Mouse (Mus musculus): ENCODE data around the gene Wipi2. TPM values are rescaled to one million over a fixed set of nuclear protein-coding genes. Genes with fewer than 3 reads are reported as not detected.

Wipi2 gene
- polyA plus RNA-seq, 1 experiment from 2014 or later, result 64.2 TPM

GRCm38 (mm10) chr5:142668556-142669263 is 41.2 kb downstream of the Wipi2 start:
- no peak overlapping the region for H3K9ac ChIP-seq (ENCODE audit: low read length)
- no peak overlapping the region for H3K4me2 ChIP-seq (ENCODE audit: low read depth)
- H3K4me3 ChIP-seq (ENCODE audit: low read depth, low read length), result no peak overlapping the region
- DNase-seq (ENCODE audit: low spot score) (no peak), ATAC-seq (ENCODE audit: insufficient read depth, low FRiP score, low TSS enrichment) (no peak)
- no peaks in the 10 kb centered on the region for H3K27me3 ChIP-seq (ENCODE audit: control insufficient read depth, insufficient read depth, low read length)
- H3K27ac ChIP-seq (ENCODE audit: low read depth, low read length), result no peak overlapping the region
- H3K4me1 ChIP-seq (ENCODE audit: control insufficient read depth, insufficient read depth, low read length), result no peaks in the 10 kb centered on the region; the same call in 1 of the 2 replicates
- 89% methylated on average over 11 of the region's 11 CpGs for WGBS
- peaks cover 15% of the 10 kb centered on the region for H3K36me3 ChIP-seq (ENCODE audit: control insufficient read depth, insufficient read depth, low read length)
- H3K9me3 ChIP-seq (ENCODE audit: control insufficient read depth, low read length), result no peaks in the 10 kb centered on the region

GRCm38 (mm10) chr5:142669726-142670125 is 42.2 kb downstream of the Wipi2 start:
- Histone ChIP-seq H3K27ac (ENCODE audit: low read depth, low read length) (no peak overlapping the region), H3K36me3 (ENCODE audit: control insufficient read depth, insufficient read depth, low read length) (peaks cover 7% of the 10 kb centered on the region), H3K4me2 (ENCODE audit: low read depth) (no peak overlapping the region), H3K4me3 (ENCODE audit: low read depth, low read length) (no peak overlapping the region), H3K27me3 (ENCODE audit: control insufficient read depth, insufficient read depth, low read length) (no peaks in the 10 kb centered on the region), H3K9me3 (ENCODE audit: control insufficient read depth, low read length) (no peaks in the 10 kb centered on the region), H3K4me1 (ENCODE audit: control insufficient read depth, insufficient read depth, low read length) (no peaks in the 10 kb centered on the region; the same call in 1 of the 2 replicates), H3K9ac (ENCODE audit: low read length) (no peak overlapping the region)
- 86% methylated on average over 7 of the region's 7 CpGs for WGBS
- DNase-seq (ENCODE audit: low spot score), result no peak
- ATAC-seq (ENCODE audit: insufficient read depth, low FRiP score, low TSS enrichment), result no peak

- peak overlapping the region; percentile 35; the same call in 1 of the 2 replicates for H3K9ac ChIP-seq (ENCODE audit: low read length)
- 0 out of 2 replicates have a peak, but pooled peaks have one; percentile 41 for ATAC-seq (ENCODE audit: insufficient read depth, low FRiP score, low TSS enrichment)
Observed at GRCm38 (mm10) chr5:142673082-142673481, 45.6 kb downstream of the Wipi2 start.

GRCm38 (mm10) chr5:142678141-142678571 is 50.7 kb downstream of the Wipi2 start:
- H3K9ac ChIP-seq (ENCODE audit: low read length), result no peak overlapping the region
- H3K27me3 ChIP-seq (ENCODE audit: control insufficient read depth, insufficient read depth, low read length), result no peaks in the 10 kb centered on the region
- no peaks in the 10 kb centered on the region; the same call in 1 of the 2 replicates for H3K4me1 ChIP-seq (ENCODE audit: control insufficient read depth, insufficient read depth, low read length)
- no peak overlapping the region for H3K4me2 ChIP-seq (ENCODE audit: low read depth)
- H3K4me3 ChIP-seq (ENCODE audit: low read depth, low read length), result no peak overlapping the region
- no peak overlapping the region for H3K27ac ChIP-seq (ENCODE audit: low read depth, low read length)
- DNase-seq (ENCODE audit: low spot score), result no peak
- no peak for ATAC-seq (ENCODE audit: insufficient read depth, low FRiP score, low TSS enrichment)
- no peaks in the 10 kb centered on the region for H3K36me3 ChIP-seq (ENCODE audit: control insufficient read depth, insufficient read depth, low read length)
- no peaks in the 10 kb centered on the region for H3K9me3 ChIP-seq (ENCODE audit: control insufficient read depth, low read length)
- 71% methylated on average over 7 of the region's 7 CpGs for WGBS

More at GRCm38 (mm10) chr5:142673082-142673481, 45.6 kb downstream of the Wipi2 start:
- 24% methylated on average over 5 of the region's 5 CpGs for WGBS
- peak; percentile 49 for DNase-seq (ENCODE audit: low spot score)
- H3K4me2 ChIP-seq (ENCODE audit: low read depth), result no peak overlapping the region
- H3K4me1 ChIP-seq (ENCODE audit: control insufficient read depth, insufficient read depth, low read length), result no peaks in the 10 kb centered on the region; the same call in 1 of the 2 replicates
- H3K9me3 ChIP-seq (ENCODE audit: control insufficient read depth, low read length), result no peaks in the 10 kb centered on the region
- H3K4me3 ChIP-seq (ENCODE audit: low read depth, low read length), result no peak overlapping the region
- 0 out of 2 replicates have a peak overlapping the region, but pooled peaks have one; percentile 39 for H3K27ac ChIP-seq (ENCODE audit: low read depth, low read length)
- H3K27me3 ChIP-seq (ENCODE audit: control insufficient read depth, insufficient read depth, low read length), result no peaks in the 10 kb centered on the region
- no peaks in the 10 kb centered on the region for H3K36me3 ChIP-seq (ENCODE audit: control insufficient read depth, insufficient read depth, low read length)

- no peak overlapping the region for H3K4me3 ChIP-seq (ENCODE audit: low read depth, low read length)
- H3K27ac ChIP-seq (ENCODE audit: low read depth, low read length), result no peak overlapping the region
- no peaks in the 10 kb centered on the region for H3K9me3 ChIP-seq (ENCODE audit: control insufficient read depth, low read length)
- no peak overlapping the region for H3K4me2 ChIP-seq (ENCODE audit: low read depth)
- H3K9ac ChIP-seq (ENCODE audit: low read length), result no peak overlapping the region
- WGBS, result 70% methylated on average over 1 of the region's 1 CpGs
- DNase-seq (ENCODE audit: low spot score) (no peak), ATAC-seq (ENCODE audit: insufficient read depth, low FRiP score, low TSS enrichment) (no peak)
- H3K4me1 ChIP-seq (ENCODE audit: control insufficient read depth, insufficient read depth, low read length), result no peaks in the 10 kb centered on the region
- H3K27me3 ChIP-seq (ENCODE audit: control insufficient read depth, insufficient read depth, low read length), result no peaks in the 10 kb centered on the region
- no peaks in the 10 kb centered on the region for H3K36me3 ChIP-seq (ENCODE audit: control insufficient read depth, insufficient read depth, low read length)
Observed at GRCm38 (mm10) chr5:142679065-142679464, 51.6 kb downstream of the Wipi2 start.

DNA sequence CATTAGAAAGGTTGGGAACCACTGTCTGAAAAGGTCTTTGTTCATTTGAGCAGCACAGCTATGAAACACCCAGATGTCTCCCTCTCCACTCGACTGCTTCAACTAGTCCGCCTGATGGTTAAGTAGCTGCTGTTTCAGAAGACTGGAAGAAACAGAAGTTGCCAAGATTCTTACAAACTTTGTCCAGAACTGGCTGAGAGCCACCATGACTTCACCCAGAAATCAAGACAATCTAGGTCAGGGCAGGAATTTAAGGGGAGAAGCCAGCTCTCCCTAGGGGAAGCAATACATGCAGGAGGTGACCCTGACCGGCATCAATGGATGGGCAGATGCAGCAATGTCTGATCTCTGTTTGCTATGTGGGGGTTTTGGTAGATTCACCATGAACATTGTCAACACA is 54.4 kb downstream of the Wipi2 start:
- no peaks in the 10 kb centered on the region for H3K4me1 ChIP-seq (ENCODE audit: control insufficient read depth, insufficient read depth, low read length)
- no peaks in the 10 kb centered on the region for H3K36me3 ChIP-seq (ENCODE audit: control insufficient read depth, insufficient read depth, low read length)
- no peak overlapping the region for H3K4me2 ChIP-seq (ENCODE audit: low read depth)
- H3K4me3 ChIP-seq (ENCODE audit: low read depth, low read length), result no peak overlapping the region
- no peaks in the 10 kb centered on the region for H3K9me3 ChIP-seq (ENCODE audit: control insufficient read depth, low read length)
- no peak overlapping the region for H3K27ac ChIP-seq (ENCODE audit: low read depth, low read length)
- H3K27me3 ChIP-seq (ENCODE audit: control insufficient read depth, insufficient read depth, low read length), result no peaks in the 10 kb centered on the region
- whole genome bisulfite sequencing, result 90% methylated on average over 3 of the region's 3 CpGs
- no peak overlapping the region for H3K9ac ChIP-seq (ENCODE audit: low read length)
- ATAC-seq (ENCODE audit: insufficient read depth, low FRiP score, low TSS enrichment), result no peak
- DNase-seq (ENCODE audit: low spot score), result no peak

GRCm38 (mm10) chr5:142682529-142682928 is 55.0 kb downstream of the Wipi2 start:
- no peak for ATAC-seq (ENCODE audit: insufficient read depth, low FRiP score, low TSS enrichment)
- Histone ChIP-seq H3K4me3 (ENCODE audit: low read depth, low read length) (no peak overlapping the region), H3K9me3 (ENCODE audit: control insufficient read depth, low read length) (no peaks in the 10 kb centered on the region), H3K36me3 (ENCODE audit: control insufficient read depth, insufficient read depth, low read length) (no peaks in the 10 kb centered on the region), H3K4me2 (ENCODE audit: low read depth) (no peak overlapping the region), H3K4me1 (ENCODE audit: control insufficient read depth, insufficient read depth, low read length) (no peaks in the 10 kb centered on the region), H3K9ac (ENCODE audit: low read length) (no peak overlapping the region), H3K27me3 (ENCODE audit: control insufficient read depth, insufficient read depth, low read length) (no peaks in the 10 kb centered on the region), H3K27ac (ENCODE audit: low read depth, low read length) (no peak overlapping the region)
- 90% methylated on average over 5 of the region's 5 CpGs for WGBS
- DNase-seq (ENCODE audit: low spot score), result no peak

DNA sequence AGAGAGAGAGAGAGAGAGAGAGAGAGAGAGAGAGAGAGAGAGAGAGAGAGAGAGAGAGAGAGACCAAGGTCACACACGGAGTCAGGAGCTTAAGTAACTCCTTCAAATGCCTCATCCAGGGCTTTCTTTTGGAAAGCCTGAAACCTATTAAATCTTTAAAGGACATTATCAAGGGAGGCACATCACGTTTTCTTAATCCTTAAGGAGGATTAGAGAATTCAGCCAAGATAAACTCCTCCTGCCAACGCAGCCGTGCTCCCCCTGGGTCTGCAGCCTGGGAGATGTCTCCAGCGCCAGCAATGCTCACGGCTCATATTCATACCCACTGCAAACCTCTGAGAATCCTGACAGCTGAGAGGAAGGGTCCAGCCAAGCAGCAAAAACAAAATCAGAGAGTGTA is 61.4 kb downstream of the Wipi2 start:
- Histone ChIP-seq H3K36me3 (ENCODE audit: control insufficient read depth, insufficient read depth, low read length) (no peaks in the 10 kb centered on the region), H3K27ac (ENCODE audit: low read depth, low read length) (no peak overlapping the region), H3K9me3 (ENCODE audit: control insufficient read depth, low read length) (no peaks in the 10 kb centered on the region), H3K27me3 (ENCODE audit: control insufficient read depth, insufficient read depth, low read length) (no peaks in the 10 kb centered on the region), H3K4me3 (ENCODE audit: low read depth, low read length) (no peak overlapping the region), H3K4me2 (ENCODE audit: low read depth) (no peak overlapping the region), H3K9ac (ENCODE audit: low read length) (no peak overlapping the region), H3K4me1 (ENCODE audit: control insufficient read depth, insufficient read depth, low read length) (no peaks in the 10 kb centered on the region)
- ATAC-seq (ENCODE audit: insufficient read depth, low FRiP score, low TSS enrichment), result no peak
- no peak for DNase-seq (ENCODE audit: low spot score)
- 64% methylated on average over 6 of the region's 6 CpGs for WGBS

DNA sequence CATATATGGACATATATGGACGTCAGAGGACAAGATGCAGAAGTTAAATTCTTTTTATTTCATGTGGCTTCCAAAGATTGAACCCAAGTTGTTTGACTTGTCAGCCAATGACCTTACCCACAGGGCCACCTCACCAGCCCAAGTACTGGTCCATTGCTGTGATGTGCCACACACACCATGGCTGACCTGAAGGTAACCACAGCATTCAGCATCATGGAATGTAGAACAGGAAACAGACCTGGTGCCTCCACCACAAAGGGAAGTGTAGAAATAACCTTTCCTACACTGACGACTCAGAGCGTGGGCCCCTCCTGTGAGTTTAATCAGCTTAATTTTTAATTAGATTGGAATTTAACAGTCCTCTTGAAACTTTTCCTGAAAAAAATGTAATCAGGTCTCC is 62.8 kb downstream of the Wipi2 start:
- no peak overlapping the region for H3K27ac ChIP-seq (ENCODE audit: low read depth, low read length)
- DNase-seq (ENCODE audit: low spot score), result no peak
- no peak overlapping the region for H3K9ac ChIP-seq (ENCODE audit: low read length)
- no peaks in the 10 kb centered on the region for H3K9me3 ChIP-seq (ENCODE audit: control insufficient read depth, low read length)
- H3K4me2 ChIP-seq (ENCODE audit: low read depth), result no peak overlapping the region
- H3K27me3 ChIP-seq (ENCODE audit: control insufficient read depth, insufficient read depth, low read length), result no peaks in the 10 kb centered on the region
- no peak for ATAC-seq (ENCODE audit: insufficient read depth, low FRiP score, low TSS enrichment)
- no peaks in the 10 kb centered on the region for H3K36me3 ChIP-seq (ENCODE audit: control insufficient read depth, insufficient read depth, low read length)
- H3K4me1 ChIP-seq (ENCODE audit: control insufficient read depth, insufficient read depth, low read length), result no peaks in the 10 kb centered on the region
- 93% methylated on average over 3 of the region's 3 CpGs for WGBS
- H3K4me3 ChIP-seq (ENCODE audit: low read depth, low read length), result no peak overlapping the region
